Mouse (Mus musculus) hindlimb bud, embryonic 11.5 days (tissue): Measurements from ENCODE around the gene Dedd2.

Experiments
- DNase-seq: peaks from one replicate; pipeline ENCODE4 v3.0.0-alpha.2; 2012; ENCODE audit warnings: low read depth, low spot score; ENCODE audit errors: extremely low spot score

Gene Dedd2

GRCm38 (mm10) chr7:25246759-25247137 is 26.3 kb upstream of the Dedd2 start:
- DNase-seq, result no peak

GRCm38 (mm10) chr7:25246079-25246758 is 25.8 kb upstream of the Dedd2 start:
- no peak for DNase-seq

- no peak for DNase-seq
These were observed 24.4 kb upstream of the Dedd2 start for GRCm38 (mm10) chr7:25244562-25245369.

GRCm38 (mm10) chr7:25243361-25243760 is 22.9 kb upstream of the Dedd2 start:
- no peak for DNase-seq

GRCm38 (mm10) chr7:25241062-25241461 is 20.6 kb upstream of the Dedd2 start:
- DNase-seq, result no peak

GRCm38 (mm10) chr7:25240631-25241030 is 20.2 kb upstream of the Dedd2 start:
- DNase-seq, result no peak

GRCm38 (mm10) chr7:25238829-25239623 is 18.6 kb upstream of the Dedd2 start:
- DNase-seq, result no peak

- DNase-seq, result peak; percentile 97
These were observed 17.7 kb upstream of the Dedd2 start for GRCm38 (mm10) chr7:25238015-25238706.

GRCm38 (mm10) chr7:25237249-25238014 is 17.0 kb upstream of the Dedd2 start, which contains the start of gene Gsk3a:
Gsk3a (minus strand) TSS chr7:25237851.
- peak; percentile 92 for DNase-seq

- DNase-seq, result no peak
These were observed 15.1 kb upstream of the Dedd2 start for GRCm38 (mm10) chr7:25235526-25235925.

GRCm38 (mm10) chr7:25233061-25233460 is 12.6 kb upstream of the Dedd2 start:
- no peak for DNase-seq

GRCm38 (mm10) chr7:25232101-25232648 is 11.8 kb upstream of the Dedd2 start:
- DNase-seq, result no peak

GRCm38 (mm10) chr7:25230690-25231285 is 10.4 kb upstream of the Dedd2 start:
- no peak for DNase-seq

- no peak for DNase-seq
These were observed 7.3 kb upstream of the Dedd2 start for GRCm38 (mm10) chr7:25227523-25228300.

- no peak for DNase-seq
These were observed 2.0 kb upstream of the Dedd2 start for GRCm38 (mm10) chr7:25222275-25222967.

GRCm38 (mm10) chr7:25221102-25221883 is 878 bp upstream of the Dedd2 start, which contains the start of gene Zfp526:
Zfp526 (plus strand) TSS chr7:25221425.
- DNase-seq, result peak; percentile 93

GRCm38 (mm10) chr7:25219756-25220456 is 509 bp downstream of the Dedd2 start:
- peak; percentile 90 for DNase-seq
